Mouse (Mus musculus) gastrocnemius, postnatal 14 days (tissue): Measurements from ENCODE around the gene Shank2. TPM values are rescaled to one million over a fixed set of nuclear protein-coding genes. Genes with fewer than 3 reads are reported as not detected.

Experiments used
- DNase-seq: peaks from one replicate; pipeline ENCODE4 v3.0.0; 2021; ENCODE audit warnings: mixed read lengths
- intact Hi-C: fragments of 180-260 bp; cut with DNase I; formaldehyde crosslinking; loops from one replicate; pipeline ENCODE4 v1.15.1; 2025; ENCODE audit warnings: low total_unique reads
- total RNA-seq, 2 experiments: library from RNA; stranded (reverse); gene quantifications; 2 replicates each; pipeline ENCODE4 v1.2.3; 2021

Gene Shank2
- total RNA-seq, 2 experiments from 2014 or later = 0.07 to 0.39 TPM

GRCm38 (mm10) chr7:144432920-144433319, 431.2 kb downstream of the Shank2 start:
- DNase-seq = no peak
- intact Hi-C loops = no loop called here

- DNase-seq = no peak
- intact Hi-C loops = no loop called here
Measured at GRCm38 (mm10) chr7:144438811-144439210, 437.1 kb downstream of the Shank2 start.

- intact Hi-C loops = no loop called here
- no peak for DNase-seq
Measured at GRCm38 (mm10) chr7:144441466-144441865, 439.7 kb downstream of the Shank2 start.

GRCm38 (mm10) chr7:144441976-144442375, 440.2 kb downstream of the Shank2 start:
- intact Hi-C loops = no loop called here
- no peak for DNase-seq

GRCm38 (mm10) chr7:144444788-144445187, 443.1 kb downstream of the Shank2 start:
- intact Hi-C loops = no loop called here
- no peak for DNase-seq

- intact Hi-C loops = no loop called here
- no peak for DNase-seq
Measured at GRCm38 (mm10) chr7:144447146-144447545, 445.4 kb downstream of the Shank2 start.

- intact Hi-C loops = no loop called here
Measured at GRCm38 (mm10) chr7:144448186-144448585, 446.5 kb downstream of the Shank2 start.

GRCm38 (mm10) chr7:144449637-144450570, 448.2 kb downstream of the Shank2 start:
- intact Hi-C loops = no loop called here
- DNase-seq = peak; percentile 73

More at GRCm38 (mm10) chr7:144448186-144448585, 446.5 kb downstream of the Shank2 start:
- no peak for DNase-seq

- intact Hi-C loops = no loop called here
- peak; percentile 20 for DNase-seq
Measured at GRCm38 (mm10) chr7:144450661-144451060, 448.9 kb downstream of the Shank2 start.

GRCm38 (mm10) chr7:144458881-144459280, 457.2 kb downstream of the Shank2 start:
- no peak for DNase-seq
- intact Hi-C loops = no loop called here

GRCm38 (mm10) chr7:144461246-144461902, 459.6 kb downstream of the Shank2 start:
- no peak for DNase-seq
- intact Hi-C loops = loop anchor here (10.0 kb wide), 1 partner anchor 113 kb away; no protein-coding TSS in a partner anchor

GRCm38 (mm10) chr7:144462577-144462976, 460.8 kb downstream of the Shank2 start:
- DNase-seq = no peak
- intact Hi-C loops = loop anchor here (10.0 kb wide), 1 partner anchor 112 kb away; no protein-coding TSS in a partner anchor

- DNase-seq = no peak
- intact Hi-C loops = loop anchor here (10.0 kb wide), 1 partner anchor 106 kb away; no protein-coding TSS in a partner anchor
Measured at GRCm38 (mm10) chr7:144468741-144469140, 467.0 kb downstream of the Shank2 start.

- intact Hi-C loops = loop anchor here (10.0 kb wide), 1 partner anchor 106 kb away; no protein-coding TSS in a partner anchor
- peak; percentile 34 for DNase-seq
Measured at GRCm38 (mm10) chr7:144469181-144469641, 467.5 kb downstream of the Shank2 start.

GRCm38 (mm10) chr7:144469908-144470544, 468.3 kb downstream of the Shank2 start:
- intact Hi-C loops = loop anchor here (10.0 kb wide), 1 partner anchor 105 kb away; no protein-coding TSS in a partner anchor
- no peak for DNase-seq

- intact Hi-C loops = no loop called here
- DNase-seq = peak; percentile 89
Measured at GRCm38 (mm10) chr7:144470545-144471059, 468.9 kb downstream of the Shank2 start, which contains the start of gene Cttn. Cttn (minus strand) TSS chr7:144471009.

- DNase-seq = no peak
- intact Hi-C loops = no loop called here
Measured at GRCm38 (mm10) chr7:144471103-144471502, 469.4 kb downstream of the Shank2 start.

GRCm38 (mm10) chr7:144473486-144473885, 471.8 kb downstream of the Shank2 start:
- DNase-seq = no peak
- intact Hi-C loops = no loop called here
